Mouse (Mus musculus) spleen, adult 2 months (tissue): ENCODE measurements around the gene Cfi.

ENCODE experiments used
- CTCF ChIP-seq: fragments of 200-500 bp; IDR thresholded peaks from 2 replicates; pipeline ENCODE4 v1.5.1; 2011; ENCODE audit warnings: mild to moderate bottlenecking, inconsistent platforms; ENCODE audit not compliant: insufficient read depth, insufficient read length, insufficient replicate concordance; ENCODE audit errors: extremely low read depth
- POLR2A ChIP-seq: fragments of 200-500 bp; IDR thresholded peaks from 2 replicates; pipeline ENCODE4 v1.6.1; 2011; ENCODE audit warnings: low read depth, low read length, inconsistent platforms

GRCm38 (mm10) chr3:129824146-129824545, 11.5 kb upstream of the Cfi start:
- TF ChIP-seq POLR2A, result no peak
- no peak for TF ChIP-seq CTCF
